Mouse (Mus musculus): Measurements from ENCODE around the gene Gm49392. TPM values are rescaled to one million over a fixed set of nuclear protein-coding genes. Genes with fewer than 3 reads are reported as not detected.
A peak's percentile ranks its signal among the peaks of the same experiment; 100 is the strongest.
"Not testable (repeated sequence)": the region's sequence is repeated elsewhere in the genome, so short reads cannot be mapped to it uniquely, and the experiment has no call there.

Gene Gm49392
- 1.0 TPM in 1 of 2 replicates, not detected in the other for polyA plus RNA-seq (2015; fragmentation: Nextera tagmentation; extraction: Ambion mirVana)

GRCm38 (mm10) chr13:60896794-60897193 is at the start of gene Gm49392:
Gene Gm49392 (minus strand): TSS chr13:60896894.
- H3K4me2 ChIP-seq (ENCODE audit: low read depth, low read length); H3K27me3 ChIP-seq (ENCODE audit: control insufficient read depth, insufficient read depth, low read length); ATAC-seq (replicated peaks; ENCODE audit: extremely low read depth, insufficient read depth, low FRiP score); H3K36me3 ChIP-seq (ENCODE audit: control insufficient read depth, insufficient read depth); H3K4me3 ChIP-seq (ENCODE audit: low read length); H3K9ac ChIP-seq (ENCODE audit: low read length); H3K9me3 ChIP-seq (replicated peaks; ENCODE audit: control insufficient read depth, low read length); H3K4me1 ChIP-seq (ENCODE audit: control insufficient read depth, insufficient read depth, low read length): not testable (repeated sequence)
- H3K27ac ChIP-seq (ENCODE audit: low read length), result peak within 1 kb of the TSS; percentile 68
- 90% methylated on average over 7 of the region's 8 CpGs for WGBS

GRCm38 (mm10) chr13:60941884-60942283 is 45.2 kb upstream of the Gm49392 start, which contains the start of gene Tpbpa:
Gene Tpbpa (minus strand): TSS chr13:60941984.
- H3K4me1 ChIP-seq (ENCODE audit: control insufficient read depth, insufficient read depth, low read length); H3K4me3 ChIP-seq (ENCODE audit: low read length); H3K9ac ChIP-seq (ENCODE audit: low read length); H3K9me3 ChIP-seq (replicated peaks; ENCODE audit: control insufficient read depth, low read length); H3K36me3 ChIP-seq (ENCODE audit: control insufficient read depth, insufficient read depth); ATAC-seq (replicated peaks; ENCODE audit: extremely low read depth, insufficient read depth, low FRiP score); H3K27me3 ChIP-seq (ENCODE audit: control insufficient read depth, insufficient read depth, low read length); H3K27ac ChIP-seq (ENCODE audit: low read length); H3K4me2 ChIP-seq (ENCODE audit: low read depth, low read length): not testable (repeated sequence)
- WGBS, result 71% methylated on average over 3 of the region's 3 CpGs

DNA sequence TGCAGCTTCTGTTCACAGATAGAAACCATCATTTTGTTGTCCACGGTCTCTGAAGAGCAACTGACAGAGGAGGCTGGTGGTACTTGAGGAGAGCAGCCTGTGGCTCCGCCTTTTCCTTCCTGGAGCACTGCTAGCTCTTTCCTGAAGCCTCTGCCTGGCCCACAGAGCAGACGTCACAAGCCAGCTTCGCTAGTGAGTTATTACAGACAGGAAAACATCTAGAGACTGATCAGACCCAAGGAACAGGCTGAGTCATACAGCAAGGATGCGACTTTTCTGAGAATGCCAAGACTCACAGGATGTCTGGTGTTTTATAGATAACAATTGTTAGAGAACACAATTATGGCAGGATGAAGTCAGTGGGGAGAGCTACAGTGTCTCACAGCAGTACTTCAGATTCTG is 39.8 kb upstream of the Gm49392 start, which contains the start of the genes Gm49391 and Ctla2a:
TSS of gene Gm49391 (minus strand) at position 72 of the 402 bp plus-strand sequence.
TSS of gene Ctla2a (minus strand) at position 126 of the 402 bp plus-strand sequence.
- no peak within 1 kb of the TSS for H3K4me3 ChIP-seq (ENCODE audit: low read length)
- no peak within 1 kb of the TSS for H3K4me2 ChIP-seq (ENCODE audit: low read depth, low read length)
- H3K27ac ChIP-seq (ENCODE audit: low read length), result peak within 1 kb of the TSS; percentile 69
- no peak within 1 kb of the TSS for H3K9ac ChIP-seq (ENCODE audit: low read length)
- H3K9me3 ChIP-seq (replicated peaks; ENCODE audit: control insufficient read depth, low read length), result no peaks in the 10 kb centered on the region
- peak; percentile 96 for ATAC-seq (replicated peaks; ENCODE audit: extremely low read depth, insufficient read depth, low FRiP score)
- no peaks in the 10 kb centered on the region for H3K27me3 ChIP-seq (ENCODE audit: control insufficient read depth, insufficient read depth, low read length)
- no peaks in the 10 kb centered on the region for H3K36me3 ChIP-seq (ENCODE audit: control insufficient read depth, insufficient read depth)
- H3K4me1 ChIP-seq (ENCODE audit: control insufficient read depth, insufficient read depth, low read length), result no peaks in the 10 kb centered on the region
- 31% methylated on average over 5 of the region's 5 CpGs for WGBS

DNA sequence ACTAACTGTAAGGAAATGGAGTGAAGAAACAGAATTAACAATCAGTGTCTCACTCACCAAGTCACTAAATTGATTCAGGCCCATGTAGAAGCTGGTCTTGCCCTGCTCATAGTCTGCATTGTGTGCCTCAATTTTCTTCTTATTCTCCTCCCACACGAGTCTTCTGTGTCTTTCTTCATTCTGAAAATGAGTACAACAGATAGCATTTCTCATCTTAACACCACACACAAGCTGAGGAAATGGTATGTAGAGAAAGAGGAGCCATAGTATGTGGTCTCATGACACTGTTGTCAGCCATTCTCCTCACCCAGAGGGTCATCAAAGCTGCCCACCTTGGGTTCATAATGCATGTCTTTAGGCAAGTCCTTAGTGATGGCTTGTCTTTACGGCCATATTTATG is 38.8 kb upstream of the Gm49392 start, which contains the start of gene Gm49393:
TSS of gene Gm49393 (minus strand) at position 101 of the 400 bp plus-strand sequence.
- not testable (repeated sequence) for H3K9me3 ChIP-seq (replicated peaks; ENCODE audit: control insufficient read depth, low read length); ATAC-seq (replicated peaks; ENCODE audit: extremely low read depth, insufficient read depth, low FRiP score); H3K27me3 ChIP-seq (ENCODE audit: control insufficient read depth, insufficient read depth, low read length); H3K4me1 ChIP-seq (ENCODE audit: control insufficient read depth, insufficient read depth, low read length); H3K4me2 ChIP-seq (ENCODE audit: low read depth, low read length); H3K4me3 ChIP-seq (ENCODE audit: low read length); H3K36me3 ChIP-seq (ENCODE audit: control insufficient read depth, insufficient read depth); H3K9ac ChIP-seq (ENCODE audit: low read length); H3K27ac ChIP-seq (ENCODE audit: low read length)
- WGBS, result 58% methylated on average over 2 of the region's 2 CpGs

DNA sequence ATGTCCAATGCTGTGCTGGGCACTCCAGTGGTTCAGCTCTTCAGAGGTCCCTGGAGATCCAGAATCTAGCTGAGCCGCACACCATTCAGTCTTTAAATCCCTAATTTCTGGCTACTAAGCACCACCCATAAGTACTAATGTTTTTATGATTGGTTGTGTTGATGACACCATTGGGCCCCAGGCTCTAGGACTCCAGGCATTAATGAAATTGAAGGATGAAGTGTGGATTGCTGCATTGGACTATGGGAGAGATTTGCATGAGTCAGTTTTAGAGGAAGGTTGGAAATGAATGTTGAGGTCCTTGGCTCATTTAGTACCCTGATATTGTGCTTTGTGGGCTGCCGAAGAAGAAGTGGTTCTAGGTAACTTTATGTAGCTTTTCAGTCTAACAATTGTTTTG is 8.1 kb upstream of the Gm49392 start, which contains the start of gene Tpbpb:
TSS of gene Tpbpb (minus strand) at position 101 of the 400 bp plus-strand sequence.
- ATAC-seq (replicated peaks; ENCODE audit: extremely low read depth, insufficient read depth, low FRiP score); H3K9ac ChIP-seq (ENCODE audit: low read length); H3K9me3 ChIP-seq (replicated peaks; ENCODE audit: control insufficient read depth, low read length); H3K27me3 ChIP-seq (ENCODE audit: control insufficient read depth, insufficient read depth, low read length); H3K36me3 ChIP-seq (ENCODE audit: control insufficient read depth, insufficient read depth); H3K4me2 ChIP-seq (ENCODE audit: low read depth, low read length); H3K4me3 ChIP-seq (ENCODE audit: low read length); H3K4me1 ChIP-seq (ENCODE audit: control insufficient read depth, insufficient read depth, low read length); H3K27ac ChIP-seq (ENCODE audit: low read length): not testable (repeated sequence)
- 72% methylated on average over 2 of the region's 2 CpGs for WGBS

DNA sequence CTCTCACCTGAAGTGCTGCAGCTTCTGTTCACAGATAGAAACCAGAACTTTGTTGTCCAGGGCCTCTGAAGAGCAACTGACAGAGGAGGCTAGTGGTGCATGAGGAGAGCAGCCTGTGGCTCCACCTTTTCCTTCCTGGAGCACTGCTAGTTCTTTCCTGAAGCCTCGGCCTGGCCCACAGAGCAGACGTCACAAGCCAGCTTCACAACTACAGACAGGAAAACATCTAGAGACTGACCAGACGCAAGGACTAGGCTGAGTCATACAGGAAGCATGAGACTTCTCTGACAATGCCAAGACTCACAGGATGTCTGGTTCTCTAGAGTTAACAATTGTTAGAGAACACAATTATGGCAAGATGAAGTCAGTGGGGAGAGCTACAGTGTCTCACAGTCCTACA is 634 bp upstream of the Gm49392 start, which contains the start of gene Ctla2b:
TSS of gene Ctla2b (minus strand) at position 120 of the 400 bp plus-strand sequence.
- ATAC-seq (replicated peaks; ENCODE audit: extremely low read depth, insufficient read depth, low FRiP score), result peak; percentile 95
- H3K4me2 ChIP-seq (ENCODE audit: low read depth, low read length), result no peak within 1 kb of the TSS
- H3K27me3 ChIP-seq (ENCODE audit: control insufficient read depth, insufficient read depth, low read length), result no peaks in the 10 kb centered on the region
- no peaks in the 10 kb centered on the region for H3K9me3 ChIP-seq (replicated peaks; ENCODE audit: control insufficient read depth, low read length)
- H3K4me3 ChIP-seq (ENCODE audit: low read length), result no peak within 1 kb of the TSS
- H3K36me3 ChIP-seq (ENCODE audit: control insufficient read depth, insufficient read depth), result no peaks in the 10 kb centered on the region
- H3K4me1 ChIP-seq (ENCODE audit: control insufficient read depth, insufficient read depth, low read length), result no peaks in the 10 kb centered on the region
- 44% methylated on average over 3 of the region's 3 CpGs for WGBS
- H3K27ac ChIP-seq (ENCODE audit: low read length), result peak within 1 kb of the TSS; percentile 68
- no peak within 1 kb of the TSS for H3K9ac ChIP-seq (ENCODE audit: low read length)

DNA sequence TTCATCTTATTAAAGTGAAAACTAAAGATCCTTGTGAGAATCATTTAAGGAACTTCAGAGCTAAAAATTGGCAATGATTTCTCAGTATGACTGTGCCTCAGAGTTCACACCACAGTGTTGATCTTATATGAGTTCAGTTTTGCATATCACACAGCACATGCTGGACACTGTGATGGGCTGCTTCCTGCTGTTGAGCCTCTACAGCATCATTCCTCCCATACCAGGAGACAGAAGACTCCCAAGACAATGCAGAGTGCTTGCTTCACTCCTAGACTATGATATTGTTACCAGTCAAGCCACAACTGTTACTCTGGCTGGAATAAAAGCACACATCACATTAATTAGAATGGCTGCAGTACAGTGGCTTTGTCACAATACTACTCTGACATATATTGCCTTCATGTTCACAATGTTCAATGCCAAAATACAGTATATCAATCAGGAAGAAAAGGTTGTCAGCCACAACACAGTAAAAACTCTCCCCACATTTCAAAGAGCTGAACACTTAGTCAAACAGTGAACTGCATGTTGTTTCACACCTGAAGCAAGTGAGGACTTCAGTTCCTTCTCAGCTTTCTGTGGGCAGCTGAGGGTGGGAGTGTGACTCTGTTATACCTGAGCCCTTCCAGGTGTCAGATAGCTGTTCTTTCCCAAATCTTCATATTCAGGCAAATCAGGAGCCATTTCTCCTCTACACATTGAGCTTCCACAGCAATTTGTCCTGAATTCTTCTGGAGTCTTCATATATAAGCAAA is 1.1 kb downstream of the Gm49392 start:
- Histone ChIP-seq H3K27ac (ENCODE audit: low read length) (no peak overlapping the region), H3K9me3 (replicated peaks; ENCODE audit: control insufficient read depth, low read length) (no peaks in the 10 kb centered on the region), H3K4me3 (ENCODE audit: low read length) (no peak overlapping the region), H3K4me1 (ENCODE audit: control insufficient read depth, insufficient read depth, low read length) (no peaks in the 10 kb centered on the region), H3K9ac (ENCODE audit: low read length) (no peak overlapping the region), H3K27me3 (ENCODE audit: control insufficient read depth, insufficient read depth, low read length) (no peaks in the 10 kb centered on the region), H3K36me3 (ENCODE audit: control insufficient read depth, insufficient read depth) (no peaks in the 10 kb centered on the region), H3K4me2 (ENCODE audit: low read depth, low read length) (no peak overlapping the region)
- no peak for ATAC-seq (replicated peaks; ENCODE audit: extremely low read depth, insufficient read depth, low FRiP score)

DNA sequence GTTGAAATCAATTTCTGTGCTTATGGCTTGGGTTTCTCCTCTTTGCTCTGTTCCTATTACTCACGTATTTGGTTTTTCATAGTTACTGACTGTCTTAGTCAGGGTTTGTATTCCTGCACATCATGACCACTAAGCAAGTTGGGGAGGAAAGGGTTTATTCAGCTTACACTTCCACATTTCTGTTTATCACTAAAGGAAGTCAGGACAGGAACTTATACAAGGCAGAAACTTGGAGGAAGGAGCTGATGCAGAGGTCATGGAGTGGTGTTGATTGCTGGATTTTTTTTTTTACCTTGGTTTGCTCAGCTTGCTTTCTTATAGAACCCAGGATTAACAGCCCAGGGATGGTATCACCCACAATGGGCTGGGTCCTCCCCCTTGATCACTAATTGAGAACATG is 4.4 kb downstream of the Gm49392 start:
- no peak overlapping the region for H3K9ac ChIP-seq (ENCODE audit: low read length)

DNA sequence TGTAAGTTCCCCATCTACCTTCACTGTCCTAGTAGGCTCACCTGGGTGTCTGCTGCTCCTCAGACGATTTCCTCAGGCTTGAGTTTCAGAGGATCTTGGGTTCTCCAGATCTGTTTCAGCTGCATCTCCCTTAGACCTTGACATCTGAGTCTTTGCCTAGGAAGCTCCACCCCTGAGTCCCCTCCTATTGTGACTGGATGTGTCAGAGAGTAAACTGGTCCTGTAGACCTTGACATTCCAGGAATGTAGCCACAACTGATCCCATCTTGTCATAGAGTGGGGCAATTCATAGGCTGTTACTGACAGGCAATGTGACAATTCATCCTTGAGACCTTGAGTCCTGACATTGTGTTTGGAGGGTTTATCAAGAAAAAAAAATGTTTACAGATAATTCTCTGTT is 32.4 kb downstream of the Gm49392 start, which contains the start of gene 4930486L24Rik:
TSS of gene 4930486L24Rik (minus strand) at position 195 of the 400 bp plus-strand sequence.
- Histone ChIP-seq H3K4me1 (ENCODE audit: control insufficient read depth, insufficient read depth, low read length) (no peaks in the 10 kb centered on the region), H3K27me3 (ENCODE audit: control insufficient read depth, insufficient read depth, low read length) (no peaks in the 10 kb centered on the region), H3K36me3 (ENCODE audit: control insufficient read depth, insufficient read depth) (no peaks in the 10 kb centered on the region), H3K27ac (ENCODE audit: low read length) (no peak within 1 kb of the TSS), H3K4me3 (ENCODE audit: low read length) (no peak within 1 kb of the TSS), H3K9me3 (replicated peaks; ENCODE audit: control insufficient read depth, low read length) (no peaks in the 10 kb centered on the region), H3K9ac (ENCODE audit: low read length) (no peak within 1 kb of the TSS), H3K4me2 (ENCODE audit: low read depth, low read length) (no peak within 1 kb of the TSS)
- 45% methylated on average over 1 of the region's 1 CpGs for WGBS
- no peak for ATAC-seq (replicated peaks; ENCODE audit: extremely low read depth, insufficient read depth, low FRiP score)

More for the DNA sequence above, 4.4 kb downstream of the Gm49392 start:
- Histone ChIP-seq H3K27ac (ENCODE audit: low read length) (no peak overlapping the region), H3K27me3 (ENCODE audit: control insufficient read depth, insufficient read depth, low read length) (no peaks in the 10 kb centered on the region), H3K9me3 (replicated peaks; ENCODE audit: control insufficient read depth, low read length) (no peaks in the 10 kb centered on the region), H3K4me1 (ENCODE audit: control insufficient read depth, insufficient read depth, low read length) (no peaks in the 10 kb centered on the region), H3K36me3 (ENCODE audit: control insufficient read depth, insufficient read depth) (no peaks in the 10 kb centered on the region), H3K4me3 (ENCODE audit: low read length) (no peak overlapping the region), H3K4me2 (ENCODE audit: low read depth, low read length) (no peak overlapping the region)
- ATAC-seq (replicated peaks; ENCODE audit: extremely low read depth, insufficient read depth, low FRiP score), result no peak
- WGBS, result 86% methylated on average over 1 of the region's 1 CpGs

Data from heart, embryonic 16.5 days (tissue).